In the genomic region with DNA sequence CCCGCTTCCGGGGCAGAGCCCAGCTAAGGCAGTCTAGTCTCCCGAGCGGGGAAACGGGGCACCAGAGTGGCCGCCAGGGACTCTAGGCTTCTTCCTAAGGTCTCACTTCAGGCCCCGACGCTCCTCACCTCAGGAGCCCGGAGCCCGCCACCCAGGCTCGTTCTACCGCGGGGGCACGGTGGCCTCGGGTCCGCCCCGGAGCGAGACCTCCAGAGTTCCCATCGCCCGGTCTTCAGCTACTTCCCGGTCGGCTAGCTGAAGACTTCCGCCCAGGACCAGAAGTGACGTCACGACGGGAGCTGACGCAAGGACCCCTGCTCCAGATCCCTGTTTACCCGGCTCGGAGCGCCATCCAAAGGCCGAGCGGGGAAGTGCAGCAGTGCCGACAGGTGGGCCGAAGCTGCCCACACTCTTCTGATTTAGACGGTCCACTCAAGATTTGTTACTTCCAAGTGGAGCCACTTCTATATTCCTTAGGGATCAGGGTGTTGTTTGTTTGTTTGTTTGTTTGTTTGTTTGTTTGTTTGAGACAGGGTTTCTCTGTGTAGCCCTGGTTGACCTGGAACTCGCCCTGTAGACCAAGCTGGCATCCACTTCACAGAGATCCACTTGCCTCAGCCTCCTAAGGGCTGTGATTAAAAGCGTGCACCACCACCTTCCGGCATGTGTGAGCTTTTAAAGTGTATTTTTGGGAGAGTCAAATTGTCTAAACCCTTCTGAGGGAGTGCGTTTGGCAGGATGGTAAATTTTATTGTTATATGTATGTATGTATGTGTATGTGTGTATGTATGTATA, we compare ENCODE assay signal across 8 mouse cellular contexts. TPM values are rescaled to one million over a fixed set of nuclear protein-coding genes. Genes with fewer than 3 reads are reported as not detected.
DNase-seq lines count a peak whose midpoint lies in the region; ATAC-seq lines count a peak whose summit lies in the region.

Becn1 (minus strand) TSS at position 283 of the 795 bp plus-strand sequence.

- H3K4me3 ChIP-seq in brown adipose tissue, adult 24 weeks (ENCODE audit: insufficient read depth, low read depth, low read length) = peak within 1 kb of the TSS; percentile 97
- peak within 1 kb of the TSS; percentile 76 to 92 for H3K4me3 ChIP-seq in heart, embryonic 14.5 days (ENCODE audit: control insufficient read depth in 1 of 2, insufficient read depth in 1 of 2, low read depth in 1 of 2, low read length in 2 of 2)
- peak within 1 kb of the TSS; percentile 94 for H3K4me3 ChIP-seq in liver, embryonic 13.5 days (replicated peaks)
- peak within 1 kb of the TSS; percentile 93 for H3K4me3 ChIP-seq in stomach, embryonic 16.5 days (replicated peaks; ENCODE audit: low read length)

- H3K27ac ChIP-seq in brown adipose tissue, adult 24 weeks (replicated peaks; ENCODE audit: low read depth, low read length) = peak within 1 kb of the TSS; percentile 50; the same call in 1 of the 2 replicates
- peak within 1 kb of the TSS in 1 of 2 experiments; percentile 62; a peak in 2 of 4 replicates for H3K27ac ChIP-seq in heart, embryonic 14.5 days (replicated peaks in 1 of 2; ENCODE audit: control insufficient read depth in 1 of 2, insufficient read depth in 1 of 2, low read depth in 2 of 2, low read length in 2 of 2)
- H3K27ac ChIP-seq in liver, embryonic 13.5 days = peak within 1 kb of the TSS; percentile 88
- H3K27ac ChIP-seq in stomach, embryonic 16.5 days (ENCODE audit: low read length) = peak within 1 kb of the TSS; percentile 61

- peaks cover 6% of the 10 kb centered on the region for H3K4me1 ChIP-seq in brown adipose tissue, adult 24 weeks (ENCODE audit: control insufficient read depth, insufficient read depth, insufficient read length, low read length)
- peaks cover 8 to 10% of the 10 kb centered on the region in 2 experiments for H3K4me1 ChIP-seq in heart, embryonic 14.5 days (ENCODE audit: control insufficient read depth in 2 of 2, insufficient read depth in 2 of 2, low read length in 2 of 2)
- peaks cover 28% of the 10 kb centered on the region for H3K4me1 ChIP-seq in liver, embryonic 13.5 days (replicated peaks)
- H3K4me1 ChIP-seq in stomach, embryonic 16.5 days (ENCODE audit: control insufficient read depth, insufficient read depth, low read length) = peaks cover 9% of the 10 kb centered on the region; the same call in 1 of the 2 replicates

- H3K9ac ChIP-seq in heart, embryonic 14.5 days (ENCODE audit: low read length) = peak within 1 kb of the TSS; percentile 86
- peak within 1 kb of the TSS; percentile 93 for H3K9ac ChIP-seq in liver, embryonic 13.5 days
- peak within 1 kb of the TSS; percentile 91 for H3K9ac ChIP-seq in stomach, embryonic 16.5 days (ENCODE audit: low read length)

- 6% methylated on average over 39 of the region's 39 CpGs for WGBS in heart, embryonic 14.5 days
- WGBS in liver, embryonic 13.5 days (ENCODE audit: insufficient replicate concordance) = 6% methylated on average over 39 of the region's 39 CpGs
- 6% methylated on average over 39 of the region's 39 CpGs for WGBS in stomach, embryonic 16.5 days

- no peaks in the 10 kb centered on the region for H3K9me3 ChIP-seq in heart, embryonic 14.5 days (ENCODE audit: control insufficient read depth, low read length)
- H3K9me3 ChIP-seq in liver, embryonic 13.5 days (replicated peaks) = no peaks in the 10 kb centered on the region
- no peaks in the 10 kb centered on the region for H3K9me3 ChIP-seq in stomach, embryonic 16.5 days (replicated peaks; ENCODE audit: control insufficient read depth, low read length)

- H3K4me2 ChIP-seq in heart, embryonic 14.5 days (ENCODE audit: low read length) = peak within 1 kb of the TSS; percentile 89
- peak within 1 kb of the TSS; percentile 90 for H3K4me2 ChIP-seq in liver, embryonic 13.5 days
- H3K4me2 ChIP-seq in stomach, embryonic 16.5 days (ENCODE audit: low read depth, low read length) = peak within 1 kb of the TSS; percentile 98

- peak; percentile 85 for ATAC-seq in heart, embryonic 14.5 days (ENCODE audit: insufficient number of reproducible peaks, insufficient read depth, low FRiP score, low read depth)
- peak; percentile 96 for ATAC-seq in liver, embryonic 13.5 days (ENCODE audit: low read depth)
- peak; percentile 94 for ATAC-seq in stomach, embryonic 16.5 days (ENCODE audit: insufficient read depth, low FRiP score)

- H3K27me3 ChIP-seq in heart, embryonic 14.5 days (ENCODE audit: control insufficient read depth, insufficient read depth, low read length) = no peaks in the 10 kb centered on the region
- peaks cover 10% of the 10 kb centered on the region for H3K27me3 ChIP-seq in liver, embryonic 13.5 days
- H3K27me3 ChIP-seq in stomach, embryonic 16.5 days (ENCODE audit: control insufficient read depth, insufficient read depth, low read length) = no peaks in the 10 kb centered on the region

- DNase-seq in CD4-positive, CD25-positive, alpha-beta regulatory T cell, adult 2 months (ENCODE audit: low read depth, low spot score) = peak; percentile 95
- DNase-seq in fibroblast of lung, adult 2 months (ENCODE audit: low read depth) = peak; percentile 73
- peak; percentile 97 for DNase-seq in kidney, postnatal 14 days
- DNase-seq in liver, embryonic 13.5 days = peak; percentile 92
- peak; percentile 97 for DNase-seq in neural tube, embryonic 10.5 days (ENCODE audit: extremely low spot score, low spot score)

- H3K36me3 ChIP-seq in heart, embryonic 14.5 days (ENCODE audit: control insufficient read depth, insufficient read depth, low read length) = peaks cover 26% of the 10 kb centered on the region
- peaks cover 33% of the 10 kb centered on the region for H3K36me3 ChIP-seq in liver, embryonic 13.5 days
- H3K36me3 ChIP-seq in stomach, embryonic 16.5 days (ENCODE audit: control insufficient read depth, insufficient read depth, low read length) = no peaks in the 10 kb centered on the region

RNA-seq across cellular contexts. Expression of gene Becn1, which starts in this region (rescaled TPM):
- 38.3 and 48.7 TPM in 2 replicates for polyA plus RNA-seq in brown adipose tissue, adult 24 weeks (2012; ENCODE audit: insufficient read depth, insufficient read length, missing spikeins)
- polyA plus RNA-seq in heart, embryonic 14.5 days (2014; fragmentation: Nextera tagmentation; extraction: Ambion mirVana) = 134 and 149 TPM in 2 replicates
- polyA plus RNA-seq in liver, embryonic 13.5 days (2015; fragmentation: Nextera tagmentation; extraction: Ambion mirVana) = 108 and 112 TPM in 2 replicates
- 143 and 147 TPM in 2 replicates for polyA plus RNA-seq in stomach, embryonic 16.5 days (2015; fragmentation: Nextera tagmentation; extraction: Ambion mirVana)
